18 mouse cellular contexts compared by ENCODE assay signal in the genomic region with DNA sequence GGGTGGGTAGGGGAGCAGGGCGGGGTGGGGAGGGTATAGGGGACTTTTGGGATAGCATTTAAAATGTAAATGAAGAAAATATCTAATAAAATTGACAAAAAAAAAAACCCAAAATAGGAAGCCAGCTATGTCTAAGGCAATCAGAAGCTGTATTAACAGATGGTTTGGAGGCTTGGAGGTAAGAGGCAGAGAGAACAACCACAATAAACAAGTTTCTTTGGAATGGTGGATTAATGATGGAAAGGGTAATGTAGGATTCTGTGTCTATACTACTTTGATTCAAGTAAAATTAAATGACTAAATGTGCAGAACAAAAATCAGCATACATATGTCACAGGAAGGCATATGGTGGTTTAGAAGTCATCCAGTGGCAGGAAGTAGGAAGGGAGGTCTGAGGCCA.
"Had no signal": no experiment of that assay in that cellular context is flagged by ENCODE, and none has a peak within 500 bp of the region (broad histone marks: within the 10 kb centered on the region; RNA-seq: fewer than 3 reads in every experiment).

No protein-coding gene starts in this region.

- H3K4me1 ChIP-seq: lung, embryonic 15.5 days; midbrain, embryonic 13.5 days; neural tube, embryonic 13.5 days; neural tube, embryonic 15.5 days had no signal

- H3K27me3 ChIP-seq: lung, embryonic 15.5 days; megakaryocyte, embryonic 14.5 days; midbrain, embryonic 13.5 days; neural tube, embryonic 13.5 days; neural tube, embryonic 15.5 days had no signal

- H3K9me3 ChIP-seq: lung, embryonic 15.5 days; midbrain, embryonic 13.5 days; neural tube, embryonic 13.5 days; neural tube, embryonic 15.5 days had no signal

- DNase-seq: lung, adult 2 months; lung, postnatal 14 days; lung, postnatal 36 days; right cerebral cortex, adult 18-20 months; right cerebral cortex, postnatal 4 days; spleen, adult 18-20 months; thymus, adult 18-20 months; thymus, postnatal 14 days; thymus, postnatal 36 days had no signal

- H3K9ac ChIP-seq: lung, embryonic 15.5 days; midbrain, embryonic 13.5 days; neural tube, embryonic 13.5 days; neural tube, embryonic 15.5 days had no signal

- ATAC-seq: lung, postnatal 0 days; midbrain, embryonic 13.5 days had no signal

- H3K4me3 ChIP-seq: lung, embryonic 15.5 days; megakaryocyte, embryonic 14.5 days; midbrain, embryonic 13.5 days; myocyte; neural tube, embryonic 13.5 days; neural tube, embryonic 15.5 days had no signal

- H3K36me3 ChIP-seq: lung, embryonic 15.5 days; midbrain, embryonic 13.5 days; neural tube, embryonic 13.5 days; neural tube, embryonic 15.5 days had no signal

- H3K27ac ChIP-seq: lung, embryonic 15.5 days; macrophage; midbrain, embryonic 13.5 days; neural tube, embryonic 13.5 days; neural tube, embryonic 15.5 days had no signal

- H3K4me2 ChIP-seq: lung, embryonic 15.5 days; midbrain, embryonic 11.5 days; midbrain, embryonic 13.5 days; neural tube, embryonic 13.5 days; neural tube, embryonic 15.5 days had no signal
